Mouse (Mus musculus) heart, adult 2 months (tissue): ENCODE measurements around the gene Trim25. TPM values are rescaled to one million over a fixed set of nuclear protein-coding genes. Genes with fewer than 3 reads are reported as not detected.

Source experiments
- DNase-seq, 2 experiments: peaks; one replicate each; pipeline ENCODE4 v3.0.0; 2021
- H3K27ac ChIP-seq: fragments of 200-600 bp; 2 replicates; pipeline ENCODE4 v1.8.1; 2022
- H3K27me3 ChIP-seq: fragments of 200-500 bp; 2 replicates; pipeline ENCODE4 v1.6.1; 2012; ENCODE audit warnings: mild to moderate bottlenecking, low read length, inconsistent platforms, mixed read lengths; ENCODE audit not compliant: control insufficient read depth, insufficient read depth
- H3K36me3 ChIP-seq: fragments of 200-500 bp; 2 replicates; pipeline ENCODE4 v1.6.1; 2012; ENCODE audit warnings: low read length, inconsistent platforms; ENCODE audit not compliant: control insufficient read depth, insufficient read depth
- H3K4me1 ChIP-seq: fragments of 200-500 bp; 2 replicates; pipeline ENCODE4 v1.6.1; 2011; ENCODE audit warnings: low read length; ENCODE audit not compliant: control insufficient read depth, insufficient read depth
- H3K4me3 ChIP-seq: fragments of 200-600 bp; 2 replicates; pipeline ENCODE4 v1.8.1; 2022
- H3K79me2 ChIP-seq: fragments of 200-500 bp; replicated peaks from 2 replicates; pipeline ENCODE4 v1.6.1; 2012; ENCODE audit warnings: mild to moderate bottlenecking, inconsistent platforms, low read length, moderate library complexity, mixed read lengths; ENCODE audit not compliant: control insufficient read depth, insufficient read depth
- H3K9ac ChIP-seq: fragments of 200-500 bp; 2 replicates; pipeline ENCODE4 v1.6.1; 2012; ENCODE audit warnings: low read depth, mild to moderate bottlenecking, control low read depth, inconsistent platforms, low read length, mixed read lengths
- CTCF ChIP-seq: fragments of 200-600 bp; IDR thresholded peaks from 2 replicates; pipeline ENCODE4 v1.8.1; 2022; ENCODE audit warnings: antibody characterized with exemption, mild to moderate bottlenecking, moderate library complexity
- EP300 ChIP-seq: fragments of 200-500 bp; IDR thresholded peaks from 2 replicates; pipeline ENCODE4 v1.6.1; 2011; ENCODE audit warnings: low read depth, low read length, control low read depth; ENCODE audit not compliant: insufficient read depth
- POLR2A ChIP-seq: fragments of 200-500 bp; IDR thresholded peaks from 2 replicates; pipeline ENCODE4 v1.6.1; 2011; ENCODE audit warnings: mild to moderate bottlenecking, low read depth, low read length, control low read depth; ENCODE audit not compliant: insufficient read depth
- WGBS: fragments of 180-500 bp; shearing (Covaris S2); methylation state at CpG from one replicate; pipeline ENCODE4 v1.1.7; 2018; 5-methylcytosine and 5-hydroxymethylcytosine counted together
- intact Hi-C: fragments of 180-260 bp; cut with DNase I; formaldehyde crosslinking; loops from one replicate; pipeline ENCODE4 v1.15.1; 2025
- polyA plus RNA-seq: library from polyadenylated mRNA; depleted of rRNA; stranded (reverse); fragments of >200 nt; gene quantifications from 2 replicates; pipeline ENCODE4 v1.2.3, GENCODE M21; 2012
- total RNA-seq, 2 experiments: library from RNA; stranded (reverse); gene quantifications; 2 replicates each; pipeline ENCODE4 v1.2.3; 2021

Trim25 gene
- total and polyA plus RNA-seq, 3 experiments, result 13.6 to 24.3 (median 17.7) TPM

DNA sequence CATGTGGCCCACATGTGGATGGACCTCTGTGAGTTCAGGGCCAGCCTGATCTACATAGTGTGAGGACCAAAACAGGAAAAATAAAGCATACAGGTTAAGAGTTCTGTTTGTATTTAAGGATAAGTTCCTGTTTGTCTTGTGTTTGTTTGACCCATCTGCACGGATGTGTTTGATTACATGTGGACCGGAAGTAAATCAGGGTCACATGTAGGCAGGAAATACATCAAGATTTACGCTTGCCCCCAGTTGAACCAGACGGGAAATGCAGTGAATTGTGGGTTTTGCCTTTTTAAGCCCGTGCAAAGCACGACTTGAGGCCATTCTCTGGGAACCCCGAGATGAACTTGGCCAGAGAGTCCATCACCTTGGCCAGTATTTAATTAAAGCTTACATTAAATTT lies 62.2 kb downstream of the Trim25 start:
- no peak for DNase-seq

DNA sequence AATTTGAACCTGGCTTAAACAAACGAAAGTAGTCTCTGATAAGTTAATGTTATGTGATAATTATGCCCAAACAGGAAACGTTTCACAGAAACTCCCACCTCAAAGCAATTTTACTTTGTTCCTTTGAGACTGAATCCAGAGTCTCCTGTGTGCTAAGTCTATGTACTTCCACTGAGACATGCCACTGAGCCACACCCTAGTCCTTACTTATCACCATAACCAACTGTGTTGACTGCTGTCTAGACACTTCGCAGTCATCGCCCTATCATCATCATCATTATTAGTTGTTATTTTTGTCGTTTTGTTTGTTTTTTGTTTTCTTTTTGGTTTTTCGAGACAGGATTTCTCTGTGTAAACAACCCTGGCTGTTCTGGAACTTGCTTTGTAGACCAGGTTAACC lies 65.1 kb downstream of the Trim25 start:
- intact Hi-C loops, result no loop called here
- H3K27ac ChIP-seq, result no peak overlapping the region
- no peak for TF ChIP-seq CTCF
- DNase-seq, result no peak
- H3K4me3 ChIP-seq, result no peak overlapping the region
- H3K27me3 ChIP-seq, result no peaks in the 10 kb centered on the region
- WGBS, result 47% methylated on average over 6 of the region's 6 CpGs
- no peak overlapping the region for H3K9ac ChIP-seq
- H3K79me2 ChIP-seq, result no peaks in the 10 kb centered on the region
- H3K36me3 ChIP-seq, result no peaks in the 10 kb centered on the region; the same call in 1 of the 2 replicates
- H3K4me1 ChIP-seq, result peaks cover 11% of the 10 kb centered on the region; the same call in 1 of the 2 replicates

More for the DNA sequence above, 62.2 kb downstream of the Trim25 start:
- Histone ChIP-seq H3K79me2 (no peaks in the 10 kb centered on the region), H3K9ac (no peak overlapping the region), H3K4me3 (no peak overlapping the region), H3K36me3 (peaks cover 9% of the 10 kb centered on the region), H3K27ac (peak overlapping the region; percentile 82), H3K27me3 (no peaks in the 10 kb centered on the region), H3K4me1 (peaks cover 7% of the 10 kb centered on the region)
- TF ChIP-seq CTCF (no peak), POLR2A (no peak), EP300 (no peak)
- intact Hi-C loops, result loop anchor here (2.0 kb wide), 1 partner anchor 33 kb away; no protein-coding TSS in a partner anchor
- 52% methylated on average over 7 of the region's 7 CpGs for WGBS

DNA sequence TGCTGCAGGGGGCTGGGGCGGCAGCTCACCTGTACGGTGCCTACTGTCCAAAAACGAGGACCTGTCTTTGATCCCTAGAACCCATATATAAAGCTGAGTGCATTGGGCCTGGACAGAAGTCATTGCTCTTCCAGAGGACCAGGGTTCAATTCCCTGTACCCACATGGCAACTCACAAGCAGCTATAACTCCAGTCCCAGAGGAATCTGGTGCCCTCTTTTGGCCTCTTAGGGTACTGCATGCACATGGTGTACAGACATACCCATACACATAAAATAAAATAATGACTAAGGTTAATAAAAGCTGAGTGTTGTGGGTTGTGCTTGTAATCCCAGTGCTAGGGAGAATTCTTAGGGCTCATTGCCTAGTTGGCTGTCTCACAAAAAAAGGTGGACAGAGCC lies 66.1 kb downstream of the Trim25 start:
- over 99% methylated on average over 3 of the region's 3 CpGs for WGBS
- no peaks in the 10 kb centered on the region for H3K27me3 ChIP-seq

GRCm38 (mm10) chr11:89066126-89066525 lies 67.0 kb downstream of the Trim25 start:
- WGBS, result 82% methylated on average over 6 of the region's 6 CpGs
- H3K9ac ChIP-seq, result no peak overlapping the region
- no peaks in the 10 kb centered on the region for H3K79me2 ChIP-seq
- H3K4me3 ChIP-seq, result no peak overlapping the region
- TF ChIP-seq EP300, result no peak
- no peak for TF ChIP-seq CTCF
- TF ChIP-seq POLR2A, result no peak
- H3K27ac ChIP-seq, result no peak overlapping the region; the same call in 1 of the 2 replicates
- peaks cover 11% of the 10 kb centered on the region; the same call in 1 of the 2 replicates for H3K4me1 ChIP-seq
- H3K36me3 ChIP-seq, result no peaks in the 10 kb centered on the region; the same call in 1 of the 2 replicates
- intact Hi-C loops, result no loop called here
- no peaks in the 10 kb centered on the region for H3K27me3 ChIP-seq
- no peak for DNase-seq

More for the DNA sequence above, 66.1 kb downstream of the Trim25 start:
- TF ChIP-seq POLR2A (no peak), CTCF (peak; percentile 66)
- H3K79me2 ChIP-seq, result no peaks in the 10 kb centered on the region
- H3K4me3 ChIP-seq, result no peak overlapping the region
- H3K9ac ChIP-seq, result no peak overlapping the region
- H3K4me1 ChIP-seq, result peaks cover 11% of the 10 kb centered on the region; the same call in 1 of the 2 replicates
- no peak for DNase-seq
- intact Hi-C loops, result no loop called here
- no peaks in the 10 kb centered on the region; the same call in 1 of the 2 replicates for H3K36me3 ChIP-seq
- H3K27ac ChIP-seq, result no peak overlapping the region

DNA sequence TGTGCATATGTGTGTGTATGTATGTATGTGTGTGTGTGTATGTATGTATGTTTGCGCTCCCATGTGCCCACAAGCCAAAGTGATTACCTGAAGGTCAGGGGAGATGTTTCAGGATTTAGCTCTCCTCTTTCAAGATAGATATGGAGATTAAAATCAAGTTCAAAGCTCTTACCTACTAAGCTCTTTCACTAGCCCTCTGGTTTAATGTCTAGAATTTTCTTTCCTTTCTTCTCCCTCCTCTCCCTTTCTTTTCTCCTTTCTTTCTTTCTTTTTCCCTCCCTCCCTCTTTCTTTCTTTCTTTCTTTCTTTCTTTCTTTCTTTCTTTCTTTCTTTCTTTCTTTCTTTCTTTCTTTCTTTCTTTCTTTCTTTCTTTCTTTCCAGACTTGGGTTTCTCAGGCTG lies 67.6 kb downstream of the Trim25 start, which contains the start of gene Dgke:
Gene Dgke (minus strand): TSS at position 101 of the 400 bp plus-strand sequence.
- H3K27ac ChIP-seq, result peak within 1 kb of the TSS; percentile 87
- no peak within 1 kb of the TSS for H3K4me3 ChIP-seq
- intact Hi-C loops, result no loop called here
- H3K79me2 ChIP-seq, result no peaks in the 10 kb centered on the region
- TF ChIP-seq POLR2A (no peak), CTCF (no peak), EP300 (no peak)
- peaks cover 11% of the 10 kb centered on the region; the same call in 1 of the 2 replicates for H3K4me1 ChIP-seq
- 100% methylated on average over 1 of the region's 1 CpGs for WGBS
- H3K27me3 ChIP-seq, result no peaks in the 10 kb centered on the region
- no peak within 1 kb of the TSS for H3K9ac ChIP-seq
- no peaks in the 10 kb centered on the region; the same call in 1 of the 2 replicates for H3K36me3 ChIP-seq
- no peak for DNase-seq

- Histone ChIP-seq H3K4me3 (no peak overlapping the region), H3K9ac (no peak overlapping the region), H3K36me3 (no peaks in the 10 kb centered on the region; the same call in 1 of the 2 replicates), H3K79me2 (no peaks in the 10 kb centered on the region), H3K4me1 (peaks cover 11% of the 10 kb centered on the region; the same call in 1 of the 2 replicates), H3K27me3 (no peaks in the 10 kb centered on the region), H3K27ac (peak overlapping the region; percentile 87)
- 37% methylated on average over 6 of the region's 6 CpGs for WGBS
- TF ChIP-seq EP300, result peak; percentile 92
- no peak for TF ChIP-seq POLR2A
- intact Hi-C loops, result no loop called here
- peak; percentile 53 to 70 for DNase-seq
Measured at GRCm38 (mm10) chr11:89067301-89067822, 68.2 kb downstream of the Trim25 start.
